Mouse (Mus musculus): ENCODE data around the gene Paics. TPM values are rescaled to one million over a fixed set of nuclear protein-coding genes. Genes with fewer than 3 reads are reported as not detected.
A peak's percentile ranks its signal among the peaks of the same experiment; 100 is the strongest.

The Paics gene
- polyA plus RNA-seq, 1 experiment from 2014 or later: 244 TPM

GRCm38 (mm10) chr5:76944965-76945677, 6.0 kb upstream of the Paics start:
- Histone ChIP-seq H3K4me1 (ENCODE audit: control insufficient read depth, insufficient read depth, low read length) (peaks cover 17% of the 10 kb centered on the region; the same call in 1 of the 2 replicates), H3K4me3 (ENCODE audit: low read depth, low read length) (no peak overlapping the region), H3K4me2 (replicated peaks; ENCODE audit: low read depth, low read length) (no peak overlapping the region), H3K36me3 (ENCODE audit: control insufficient read depth, insufficient read depth, low read length) (peaks cover 2% of the 10 kb centered on the region; the same call in 1 of the 2 replicates), H3K9ac (replicated peaks; ENCODE audit: low read depth, low read length) (no peak overlapping the region), H3K9me3 (ENCODE audit: control insufficient read depth, low read depth, low read length) (no peaks in the 10 kb centered on the region), H3K27ac (ENCODE audit: low read length) (no peak overlapping the region), H3K27me3 (ENCODE audit: control insufficient read depth, insufficient read depth, low read length) (no peaks in the 10 kb centered on the region)
- 68% methylated on average over 6 of the region's 6 CpGs for WGBS
- ATAC-seq (ENCODE audit: insufficient number of reproducible peaks, insufficient read depth, low FRiP score, low read depth): no peak

- WGBS: 81% methylated on average over 2 of the region's 2 CpGs
- no peak overlapping the region for H3K4me2 ChIP-seq (replicated peaks; ENCODE audit: low read depth, low read length)
- no peak for ATAC-seq (ENCODE audit: insufficient number of reproducible peaks, insufficient read depth, low FRiP score, low read depth)
- H3K27me3 ChIP-seq (ENCODE audit: control insufficient read depth, insufficient read depth, low read length): no peaks in the 10 kb centered on the region
- H3K9me3 ChIP-seq (ENCODE audit: control insufficient read depth, low read depth, low read length): no peaks in the 10 kb centered on the region
- peaks cover 1% of the 10 kb centered on the region; the same call in 1 of the 2 replicates for H3K36me3 ChIP-seq (ENCODE audit: control insufficient read depth, insufficient read depth, low read length)
- H3K9ac ChIP-seq (replicated peaks; ENCODE audit: low read depth, low read length): no peak overlapping the region
- no peak overlapping the region for H3K4me3 ChIP-seq (ENCODE audit: low read depth, low read length)
- H3K27ac ChIP-seq (ENCODE audit: low read length): no peak overlapping the region
- peaks cover 17% of the 10 kb centered on the region; the same call in 1 of the 2 replicates for H3K4me1 ChIP-seq (ENCODE audit: control insufficient read depth, insufficient read depth, low read length)
These were observed 5.5 kb upstream of the Paics start for GRCm38 (mm10) chr5:76945678-76946033.

- H3K27me3 ChIP-seq (ENCODE audit: control insufficient read depth, insufficient read depth, low read length): no peaks in the 10 kb centered on the region
- no peak overlapping the region for H3K4me3 ChIP-seq (ENCODE audit: low read depth, low read length)
- H3K27ac ChIP-seq (ENCODE audit: low read length): no peak overlapping the region
- H3K9ac ChIP-seq (replicated peaks; ENCODE audit: low read depth, low read length): no peak overlapping the region
- no peak overlapping the region for H3K4me2 ChIP-seq (replicated peaks; ENCODE audit: low read depth, low read length)
- H3K4me1 ChIP-seq (ENCODE audit: control insufficient read depth, insufficient read depth, low read length): peaks cover 17% of the 10 kb centered on the region
- H3K36me3 ChIP-seq (ENCODE audit: control insufficient read depth, insufficient read depth, low read length): no peaks in the 10 kb centered on the region; the same call in 1 of the 2 replicates
- no peak for ATAC-seq (ENCODE audit: insufficient number of reproducible peaks, insufficient read depth, low FRiP score, low read depth)
- WGBS: 82% methylated on average over 4 of the region's 4 CpGs
- H3K9me3 ChIP-seq (ENCODE audit: control insufficient read depth, low read depth, low read length): no peaks in the 10 kb centered on the region
These were observed 4.0 kb upstream of the Paics start for GRCm38 (mm10) chr5:76947142-76947541.

- 86% methylated on average over 4 of the region's 4 CpGs for WGBS
These were observed 3.3 kb upstream of the Paics start for GRCm38 (mm10) chr5:76947758-76948157.

GRCm38 (mm10) chr5:76950343-76951105, 583 bp upstream of the Paics start:
- Histone ChIP-seq H3K27me3 (ENCODE audit: control insufficient read depth, insufficient read depth, low read length) (no peaks in the 10 kb centered on the region), H3K27ac (ENCODE audit: low read length) (peak overlapping the region; percentile 76), H3K4me1 (ENCODE audit: control insufficient read depth, insufficient read depth, low read length) (peaks cover 25% of the 10 kb centered on the region), H3K36me3 (ENCODE audit: control insufficient read depth, insufficient read depth, low read length) (peaks cover 7% of the 10 kb centered on the region; the same call in 1 of the 2 replicates), H3K4me3 (ENCODE audit: low read depth, low read length) (peak overlapping the region; percentile 70), H3K4me2 (replicated peaks; ENCODE audit: low read depth, low read length) (peak overlapping the region; percentile 74), H3K9ac (replicated peaks; ENCODE audit: low read depth, low read length) (peak overlapping the region; percentile 40), H3K9me3 (ENCODE audit: control insufficient read depth, low read depth, low read length) (no peaks in the 10 kb centered on the region)
- WGBS: under 1% methylated on average over 24 of the region's 24 CpGs
- no peak for ATAC-seq (ENCODE audit: insufficient number of reproducible peaks, insufficient read depth, low FRiP score, low read depth)

More at GRCm38 (mm10) chr5:76947758-76948157, 3.3 kb upstream of the Paics start:
- Histone ChIP-seq H3K4me2 (replicated peaks; ENCODE audit: low read depth, low read length) (no peak overlapping the region), H3K4me3 (ENCODE audit: low read depth, low read length) (no peak overlapping the region), H3K9ac (replicated peaks; ENCODE audit: low read depth, low read length) (no peak overlapping the region), H3K27ac (ENCODE audit: low read length) (no peak overlapping the region), H3K4me1 (ENCODE audit: control insufficient read depth, insufficient read depth, low read length) (peaks cover 21% of the 10 kb centered on the region), H3K27me3 (ENCODE audit: control insufficient read depth, insufficient read depth, low read length) (no peaks in the 10 kb centered on the region), H3K36me3 (ENCODE audit: control insufficient read depth, insufficient read depth, low read length) (no peaks in the 10 kb centered on the region; the same call in 1 of the 2 replicates), H3K9me3 (ENCODE audit: control insufficient read depth, low read depth, low read length) (no peaks in the 10 kb centered on the region)
- ATAC-seq (ENCODE audit: insufficient number of reproducible peaks, insufficient read depth, low FRiP score, low read depth): no peak

GRCm38 (mm10) chr5:76952112-76953040, 1.3 kb downstream of the Paics start:
- WGBS: 14% methylated on average over 7 of the region's 7 CpGs
- H3K27me3 ChIP-seq (ENCODE audit: control insufficient read depth, insufficient read depth, low read length): no peaks in the 10 kb centered on the region
- H3K27ac ChIP-seq (ENCODE audit: low read length): peak overlapping the region; percentile 88
- peak overlapping the region; percentile 82 for H3K4me2 ChIP-seq (replicated peaks; ENCODE audit: low read depth, low read length)
- H3K4me1 ChIP-seq (ENCODE audit: control insufficient read depth, insufficient read depth, low read length): peaks cover 15% of the 10 kb centered on the region
- no peak for ATAC-seq (ENCODE audit: insufficient number of reproducible peaks, insufficient read depth, low FRiP score, low read depth)
- H3K9me3 ChIP-seq (ENCODE audit: control insufficient read depth, low read depth, low read length): no peaks in the 10 kb centered on the region
- peak overlapping the region; percentile 66 for H3K9ac ChIP-seq (replicated peaks; ENCODE audit: low read depth, low read length)
- H3K4me3 ChIP-seq (ENCODE audit: low read depth, low read length): peak overlapping the region; percentile 70
- H3K36me3 ChIP-seq (ENCODE audit: control insufficient read depth, insufficient read depth, low read length): peaks cover 20% of the 10 kb centered on the region

GRCm38 (mm10) chr5:76953794-76954193, 2.7 kb downstream of the Paics start:
- Histone ChIP-seq H3K36me3 (ENCODE audit: control insufficient read depth, insufficient read depth, low read length) (peaks cover 34% of the 10 kb centered on the region), H3K4me2 (replicated peaks; ENCODE audit: low read depth, low read length) (no peak overlapping the region), H3K4me3 (ENCODE audit: low read depth, low read length) (no peak overlapping the region), H3K27ac (ENCODE audit: low read length) (no peak overlapping the region), H3K27me3 (ENCODE audit: control insufficient read depth, insufficient read depth, low read length) (no peaks in the 10 kb centered on the region), H3K4me1 (ENCODE audit: control insufficient read depth, insufficient read depth, low read length) (peaks cover 15% of the 10 kb centered on the region; the same call in 1 of the 2 replicates), H3K9ac (replicated peaks; ENCODE audit: low read depth, low read length) (no peak overlapping the region), H3K9me3 (ENCODE audit: control insufficient read depth, low read depth, low read length) (no peaks in the 10 kb centered on the region)
- WGBS: 70% methylated on average over 3 of the region's 3 CpGs
- no peak for ATAC-seq (ENCODE audit: insufficient number of reproducible peaks, insufficient read depth, low FRiP score, low read depth)

Measured in stomach, embryonic 14.5 days (tissue).